Mouse (Mus musculus): Measurements from ENCODE around the gene Cdkl2. TPM values are rescaled to one million over a fixed set of nuclear protein-coding genes. Genes with fewer than 3 reads are reported as not detected.

The Cdkl2 gene
- 3.8 TPM for polyA plus RNA-seq (2017; shearing (Covaris generic))

DNA sequence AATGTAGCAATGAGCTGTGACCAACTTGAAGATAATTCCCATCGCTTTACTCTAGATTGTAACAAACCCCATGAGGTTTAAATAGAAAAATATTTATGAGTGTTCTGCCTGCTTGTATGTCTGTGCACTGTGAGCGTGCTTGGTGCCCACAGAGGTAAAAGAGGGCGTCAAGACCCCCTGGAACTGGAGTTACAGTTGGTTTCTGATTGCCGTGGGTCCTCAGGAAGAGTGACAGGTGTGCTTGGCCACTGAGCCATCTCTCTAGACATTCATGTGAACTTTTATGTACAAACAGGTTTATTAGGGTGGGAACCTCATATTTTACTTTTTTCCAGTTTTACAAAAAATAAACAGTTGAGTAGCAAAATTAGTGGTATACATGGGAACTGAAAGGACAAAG is at the start of gene Cdkl2:
Cdkl2 (minus strand) TSS at position 101 of the 400 bp plus-strand sequence.

DNA sequence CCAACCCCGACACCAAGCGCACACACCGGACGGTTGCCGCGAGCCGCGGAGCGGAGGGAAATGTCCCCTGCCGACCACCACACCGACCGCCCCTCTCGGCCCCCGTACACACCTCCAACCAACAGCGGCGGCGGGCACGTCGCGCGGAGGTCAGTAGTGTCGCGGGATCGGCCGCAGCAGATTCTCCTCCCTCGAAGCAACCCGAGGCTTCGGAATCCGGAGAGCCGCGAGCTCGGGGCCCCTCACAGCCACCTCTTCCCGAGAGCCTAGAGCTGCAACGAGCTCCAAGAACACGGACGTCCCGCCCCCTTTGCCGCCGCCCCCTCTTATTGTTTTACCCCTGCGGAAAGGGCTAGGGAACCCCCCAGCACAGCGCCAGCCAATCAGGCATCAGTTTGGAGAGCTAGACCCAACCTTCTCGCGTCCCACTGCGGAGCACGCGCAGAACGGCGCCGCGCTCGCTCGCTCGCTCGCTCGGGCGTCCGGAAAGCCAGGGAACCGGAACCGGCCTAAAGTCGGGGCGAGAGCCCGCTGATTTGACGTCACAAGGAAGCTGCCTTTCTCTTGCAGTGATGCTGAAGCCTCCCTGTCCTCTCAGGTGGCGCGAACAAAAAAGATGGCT is 39.8 kb upstream of the Cdkl2 start, which contains the start of gene G3bp2:
G3bp2 (minus strand) TSS at position 303 of the 622 bp plus-strand sequence.

GRCm38 (mm10) chr5:91987236-91987635 is 56.4 kb downstream of the Cdkl2 start, which contains the start of gene Odaph:
Gene Odaph (plus strand): TSS chr5:91987475.

DNA sequence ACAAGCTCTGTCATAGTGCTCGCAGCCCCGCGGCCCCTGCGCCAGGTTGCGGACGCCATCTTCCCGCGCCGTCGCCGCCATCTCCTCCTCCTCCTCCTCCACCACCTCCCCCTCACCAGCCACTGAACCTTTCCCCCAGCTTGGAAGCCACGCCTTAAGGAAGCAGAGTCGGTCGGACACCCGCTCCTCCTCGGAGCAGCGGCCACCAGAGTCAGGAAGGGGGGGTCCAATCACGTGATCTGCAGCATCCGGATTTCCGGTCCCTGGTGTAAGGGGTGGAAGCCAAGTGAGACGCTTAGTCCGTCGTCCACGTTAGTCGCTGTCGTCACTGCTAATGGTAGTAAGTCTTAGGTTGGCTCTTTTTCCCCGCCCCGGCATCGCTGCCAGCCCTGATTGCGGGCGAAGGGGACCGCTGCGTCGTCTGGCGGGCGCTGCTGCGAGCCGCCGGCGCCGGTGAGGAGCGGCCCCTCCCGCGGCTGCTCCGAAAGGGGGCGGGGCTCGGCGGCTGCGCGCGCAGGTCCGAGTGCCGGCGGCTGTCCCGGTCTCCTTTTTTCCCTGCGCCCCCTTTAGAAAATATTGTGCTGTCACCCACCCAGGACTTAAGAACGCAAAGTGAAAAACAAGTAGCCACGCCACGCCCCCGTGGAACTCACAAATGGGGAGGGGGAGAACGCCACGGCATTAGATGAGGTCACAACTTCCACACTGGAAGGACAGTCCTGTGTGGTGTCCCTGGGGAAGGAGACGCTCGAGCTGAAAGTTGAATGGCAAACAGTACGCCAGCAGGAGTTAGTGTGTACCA is 80.8 kb downstream of the Cdkl2 start, which contains the start of gene Rchy1:
Rchy1 (minus strand) TSS at position 430 of the 802 bp plus-strand sequence.

Other genes with a start within 250 kb of the Cdkl2 start
- 107 TPM for gene Rchy1, start 80.8 kb downstream of the Cdkl2 start, polyA plus RNA-seq (2017; shearing (Covaris generic))
- gene Odaph, start 56.4 kb downstream of the Cdkl2 start, polyA plus RNA-seq (2017; shearing (Covaris generic)), result not detected
- 191 TPM for gene G3bp2, start 39.8 kb upstream of the Cdkl2 start, polyA plus RNA-seq (2017; shearing (Covaris generic))
- 44.1 TPM for gene Uso1, start 94.1 kb upstream of the Cdkl2 start, polyA plus RNA-seq (2017; shearing (Covaris generic))
- not detected for gene U90926, start 171.5 kb upstream of the Cdkl2 start, polyA plus RNA-seq (2017; shearing (Covaris generic))
- gene Ppef2, start 212.4 kb upstream of the Cdkl2 start, polyA plus RNA-seq (2017; shearing (Covaris generic)), result 0.17 TPM
- 15.2 TPM for gene Naaa, start 234.3 kb upstream of the Cdkl2 start, polyA plus RNA-seq (2017; shearing (Covaris generic))

All from effector memory CD4-positive, alpha-beta T cell, adult 7 months (primary cell).